Mouse (Mus musculus) left cerebral cortex, adult 18-20 months (tissue): Measurements from ENCODE around the gene Ubp1. TPM values are rescaled to one million over a fixed set of nuclear protein-coding genes. Genes with fewer than 3 reads are reported as not detected.
"Not testable (repeated sequence)": the region's sequence is repeated elsewhere in the genome, so short reads cannot be mapped to it uniquely, and the experiment has no call there.

Source experiments
- DNase-seq, 2 experiments: peaks; one replicate each; pipeline ENCODE4 v3.0.0; 2021 to 2022; ENCODE audit warnings: low spot score in 2 of 2, mixed read lengths in 1 of 2
- long read RNA-seq, 2 experiments: library from polyadenylated mRNA; stranded (forward); transcript quantifications; one replicate each; pipeline ENCODE4 v2.0.0; 2021
- total RNA-seq, 2 experiments: library from RNA; stranded (reverse); gene quantifications; 2 replicates each; pipeline ENCODE4 v1.2.3; 2021

The Ubp1 gene
- 10 to 100 TPM; 65.0 to 65.2 TPM for total RNA-seq
- long read RNA-seq, experiment 1, transcript Ubp1-202 (17 exons, 3,850 nt) = minor isoform, 5 of 45 reads
- long read RNA-seq, experiment 1, transcript Ubp1-206 (16 exons, 1,623 nt) = major isoform, 8 of 45 reads
- long read RNA-seq, experiment 1, transcript Ubp1-204 (15 exons, 2,320 nt) = minor isoform, 6 of 45 reads
- long read RNA-seq, experiment 1, partial matches to known transcripts = 3 of 45 reads
- long read RNA-seq, experiment 1, other reads (novel, unspliced or antisense) = 21 of 45 reads
- long read RNA-seq, experiment 2, transcript Ubp1-206 (16 exons, 1,623 nt) = major isoform, 8 of 36 reads
- long read RNA-seq, experiment 2, partial matches to known transcripts = 6 of 36 reads
- long read RNA-seq, experiment 2, other reads (novel, unspliced or antisense) = 19 of 36 reads

DNA sequence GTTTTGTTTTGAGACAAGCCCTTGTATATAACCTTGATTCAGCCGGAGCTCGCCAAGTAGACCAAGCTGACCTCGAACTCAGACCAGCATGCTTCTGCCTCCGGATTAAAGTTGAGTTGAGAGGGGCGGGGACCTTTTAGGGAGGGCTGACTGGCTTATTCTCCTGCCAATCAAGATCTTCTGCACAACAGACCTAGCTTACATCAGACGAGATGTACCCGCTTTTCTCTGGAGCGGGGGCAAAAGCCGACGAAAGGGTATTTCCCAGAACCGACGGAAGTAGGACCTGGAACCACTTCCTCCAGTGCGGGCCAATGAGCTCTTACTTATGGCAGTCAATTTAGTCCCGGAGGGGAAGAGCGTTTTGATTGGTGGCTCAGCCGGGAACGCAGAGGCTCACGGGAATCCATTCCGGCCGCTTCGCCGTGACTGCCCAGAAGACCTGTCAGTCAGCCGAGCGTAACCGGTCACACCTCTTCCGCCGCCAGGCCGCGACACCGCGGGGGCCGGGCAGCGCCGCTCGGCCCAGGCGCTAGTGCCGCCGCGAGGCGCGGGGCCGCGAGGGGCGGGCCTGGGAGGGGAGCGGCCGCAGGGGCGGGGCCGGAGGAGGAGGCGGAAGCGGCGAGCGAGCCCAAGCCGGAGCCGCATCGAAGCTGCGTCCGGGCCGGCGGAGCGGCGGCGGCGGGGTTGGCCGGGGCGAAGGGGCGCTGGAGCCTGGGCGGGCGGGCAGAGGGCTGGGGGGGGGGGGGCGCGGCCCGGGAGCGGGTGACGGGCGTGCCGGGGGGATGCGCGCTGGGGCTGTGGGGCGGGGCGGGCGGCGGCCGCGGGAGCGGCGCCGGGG lies at the start of gene Ubp1:
Ubp1 (plus strand) TSS at position 401 of the 841 bp plus-strand sequence.
- peak; percentile 93 to 97 for DNase-seq

GRCm38 (mm10) chr9:113894903-113895302 lies 35.8 kb upstream of the Ubp1 start:
- no peak for DNase-seq

- peak in 1 of 2 experiments; percentile 17 for DNase-seq
These were observed 27.6 kb upstream of the Ubp1 start for GRCm38 (mm10) chr9:113903136-113903535.

DNA sequence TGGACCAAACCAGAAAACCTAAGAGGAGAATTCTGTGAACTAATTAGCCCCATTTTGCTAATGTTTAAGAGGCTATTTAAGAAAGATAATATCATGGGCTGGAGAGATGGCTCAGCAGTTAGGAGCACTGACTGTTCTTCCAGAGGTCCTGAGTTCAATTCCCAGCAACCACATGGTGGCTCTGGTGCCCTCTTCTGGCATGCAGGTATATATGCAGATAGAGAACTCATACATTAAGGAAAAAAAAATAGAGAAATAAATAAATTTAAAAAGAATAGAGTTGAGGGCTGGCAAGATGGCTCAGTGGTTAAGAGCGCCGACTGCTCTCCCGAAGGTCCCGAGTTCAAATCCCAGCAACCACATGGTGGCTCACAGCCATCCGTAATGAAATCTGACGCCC lies 26.4 kb upstream of the Ubp1 start:
- not testable (repeated sequence) for DNase-seq

- DNase-seq = no peak
These were observed 14.9 kb upstream of the Ubp1 start for GRCm38 (mm10) chr9:113915789-113916188.

GRCm38 (mm10) chr9:113922677-113923076 lies 8.1 kb upstream of the Ubp1 start:
- no peak for DNase-seq

GRCm38 (mm10) chr9:113924883-113925282 lies 5.9 kb upstream of the Ubp1 start:
- no peak for DNase-seq

GRCm38 (mm10) chr9:113928591-113928990 lies 2.1 kb upstream of the Ubp1 start:
- no peak for DNase-seq

DNA sequence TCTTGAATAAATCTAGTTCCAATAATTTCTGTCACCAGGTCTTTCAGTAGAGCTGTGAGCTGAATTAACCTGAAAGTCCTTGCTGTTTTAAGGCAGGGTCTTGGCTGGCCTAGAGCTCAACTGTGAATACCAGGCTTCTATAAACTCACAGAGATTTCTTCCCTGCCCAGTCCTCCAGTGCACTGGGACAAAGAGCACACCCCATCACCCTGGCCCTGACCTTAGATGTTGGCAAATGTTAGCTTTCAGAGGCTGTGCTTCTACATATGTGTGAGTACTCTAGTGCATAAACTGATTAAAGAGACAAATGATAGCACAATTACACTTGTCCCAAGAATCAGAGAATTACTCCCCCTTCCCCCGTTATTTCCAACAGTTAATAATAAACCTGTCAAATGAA lies 1.1 kb upstream of the Ubp1 start:
- DNase-seq = no peak

DNA sequence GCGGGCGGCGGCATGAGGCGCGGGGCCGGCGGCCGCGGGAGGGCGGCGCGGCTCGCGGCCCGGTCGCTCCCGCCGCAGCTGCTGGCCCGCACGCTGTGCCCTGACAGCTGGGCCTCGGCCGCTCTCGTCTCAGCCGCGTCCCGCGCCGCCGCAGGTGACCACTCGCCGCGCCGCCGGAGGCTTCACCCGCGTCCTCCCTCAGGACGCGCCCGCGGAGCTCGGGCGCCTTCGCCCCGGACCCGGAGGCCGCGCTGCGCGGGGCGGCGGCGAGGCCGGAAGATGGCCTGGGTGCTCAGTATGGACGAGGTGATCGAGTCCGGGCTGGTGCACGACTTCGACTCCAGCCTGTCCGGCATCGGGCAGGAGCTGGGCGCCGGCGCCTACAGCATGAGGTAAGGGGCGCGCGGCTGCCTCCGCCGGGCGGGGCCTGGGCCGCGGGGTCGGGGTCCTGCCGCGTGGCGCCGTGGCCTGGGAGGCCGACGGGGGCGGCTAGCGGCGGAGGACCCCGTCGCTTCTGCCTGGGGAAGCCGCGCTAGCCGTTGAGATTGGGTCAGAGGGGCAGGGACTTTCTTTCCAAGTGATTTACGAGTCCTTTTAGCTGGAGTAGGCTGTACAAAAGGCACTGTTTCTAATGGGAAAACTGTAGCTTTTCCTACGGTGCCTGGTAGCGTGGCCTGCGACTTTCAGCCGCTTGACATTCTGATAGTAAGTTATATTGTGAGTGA lies 803 bp downstream of the Ubp1 start:
- peak in 1 of 2 experiments; percentile 23 for DNase-seq

- no peak for DNase-seq
These were observed 1.4 kb downstream of the Ubp1 start for GRCm38 (mm10) chr9:113932100-113932470.

GRCm38 (mm10) chr9:113932501-113932900 lies 1.8 kb downstream of the Ubp1 start:
- DNase-seq = no peak

DNA sequence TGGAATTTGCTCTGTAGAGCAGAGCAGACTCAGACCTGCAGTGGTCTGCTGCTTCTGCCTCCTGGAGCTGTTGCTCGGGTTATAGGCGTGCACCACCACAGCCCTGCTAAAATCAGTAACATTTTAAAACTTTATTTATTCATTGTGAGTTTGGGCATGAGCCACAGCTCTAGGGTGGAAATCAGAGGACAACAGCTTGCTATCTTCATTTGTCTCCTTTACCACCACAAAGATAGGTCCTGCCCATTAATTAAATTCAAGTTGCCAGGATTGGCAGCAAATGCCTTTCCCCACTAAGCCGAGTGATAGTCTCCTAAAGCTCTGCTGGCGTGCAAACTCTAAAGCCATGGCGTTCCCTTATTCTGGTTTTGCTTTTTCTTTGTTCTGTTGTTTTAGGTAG lies 4.9 kb downstream of the Ubp1 start:
- no peak for DNase-seq

- peak in 1 of 2 experiments; percentile 15 for DNase-seq
These were observed 8.5 kb downstream of the Ubp1 start for GRCm38 (mm10) chr9:113939063-113939850.

- no peak for DNase-seq
These were observed 10.5 kb downstream of the Ubp1 start for GRCm38 (mm10) chr9:113941103-113941805.

GRCm38 (mm10) chr9:113943372-113943771 lies 12.6 kb downstream of the Ubp1 start:
- DNase-seq = no peak

DNA sequence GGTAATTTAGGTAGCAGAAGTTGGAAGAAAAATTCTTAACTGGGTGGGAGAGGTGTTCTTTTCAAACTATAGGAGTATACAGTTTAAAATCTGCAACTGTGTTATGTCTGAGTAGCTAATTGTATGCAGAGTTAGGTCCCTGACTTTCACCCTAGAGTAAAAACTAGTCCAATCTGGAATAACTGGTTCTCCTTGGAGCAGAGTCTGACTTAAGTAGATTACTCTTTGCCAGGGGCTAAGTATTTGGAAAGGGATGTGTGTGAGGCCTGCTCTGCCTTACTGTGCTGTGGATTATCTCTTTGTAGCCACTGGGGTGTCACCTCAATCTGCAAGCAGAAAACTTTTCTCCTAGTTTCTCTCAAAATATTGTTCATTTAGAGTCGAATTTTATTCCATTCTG lies 16.5 kb downstream of the Ubp1 start:
- no peak for DNase-seq

GRCm38 (mm10) chr9:113957777-113958176 lies 27.0 kb downstream of the Ubp1 start:
- no peak for DNase-seq

DNA sequence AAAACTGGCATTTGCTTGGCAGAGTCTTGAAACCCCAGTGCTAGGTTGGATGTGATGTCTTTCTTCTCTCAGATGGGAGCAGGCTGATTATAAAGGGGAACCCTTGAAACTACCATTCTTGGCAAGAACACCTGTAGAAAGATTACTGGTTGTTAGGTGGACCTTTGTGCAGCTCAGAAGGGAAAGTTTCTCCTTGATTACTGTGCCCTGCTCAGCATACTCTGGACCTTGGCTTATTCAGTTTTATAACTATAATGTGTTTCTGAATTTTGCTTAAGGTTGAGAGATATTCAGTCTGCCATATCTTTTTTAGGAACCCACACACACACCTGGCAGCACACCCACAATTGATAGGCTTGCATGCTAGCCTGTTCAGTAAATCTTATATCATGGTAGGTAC lies 33.0 kb downstream of the Ubp1 start:
- DNase-seq = no peak

GRCm38 (mm10) chr9:113964415-113964814 lies 33.7 kb downstream of the Ubp1 start:
- DNase-seq = no peak
